Mouse (Mus musculus): ENCODE measurements at regions not wholly inside any gene's neighbourhood (a gene's known extent, or its start where the extent isn't known, plus 50 kb on each side); places are given as distances from the start of the nearest gene placed in this dataset.

- peaks cover 8% of the 10 kb centered on the region for H3K4me1 ChIP-seq (ENCODE audit: control insufficient read depth, insufficient read depth, low read length)
- H3K36me3 ChIP-seq (ENCODE audit: control insufficient read depth, insufficient read depth, low read length) = no peaks in the 10 kb centered on the region; the same call in none of the 2 replicates
- no peaks in the 10 kb centered on the region for H3K79me2 ChIP-seq (replicated peaks; ENCODE audit: control insufficient read depth, insufficient read depth, low read length)
- H3K27ac ChIP-seq = no peak overlapping the region
- DNase-seq = no peak
- TF ChIP-seq POLR2A (IDR thresholded peaks at IDR 0.05; ENCODE audit: insufficient read depth, low read depth, low read length) = no peak
- no peak for TF ChIP-seq CTCF (IDR thresholded peaks at IDR 0.05)
- TF ChIP-seq EP300 (IDR thresholded peaks at IDR 0.05; ENCODE audit: insufficient read depth, low read depth, low read length) = no peak
- no peak overlapping the region for H3K4me3 ChIP-seq
- WGBS = 78% methylated on average over 6 of the region's 6 CpGs
- no peak overlapping the region for H3K9ac ChIP-seq (ENCODE audit: low read depth, low read length)
- intact Hi-C loops (cut with DNase I) = no loop called here
- no peaks in the 10 kb centered on the region for H3K27me3 ChIP-seq (ENCODE audit: control insufficient read depth, insufficient read depth, low read length)
These were observed 158.0 kb upstream of the Cited2 start for GRCm38 (mm10) chr10:17564895-17565620.

GRCm38 (mm10) chr10:17566975-17567374 lies 156.0 kb upstream of the Cited2 start:
- no peaks in the 10 kb centered on the region; the same call in none of the 2 replicates for H3K36me3 ChIP-seq (ENCODE audit: control insufficient read depth, insufficient read depth, low read length)
- TF ChIP-seq POLR2A (IDR thresholded peaks at IDR 0.05; ENCODE audit: insufficient read depth, low read depth, low read length) = no peak
- no peak for TF ChIP-seq CTCF (IDR thresholded peaks at IDR 0.05)
- no peak for TF ChIP-seq EP300 (IDR thresholded peaks at IDR 0.05; ENCODE audit: insufficient read depth, low read depth, low read length)
- intact Hi-C loops (cut with DNase I) = no loop called here
- no peak overlapping the region for H3K9ac ChIP-seq (ENCODE audit: low read depth, low read length)
- H3K4me1 ChIP-seq (ENCODE audit: control insufficient read depth, insufficient read depth, low read length) = peaks cover 7% of the 10 kb centered on the region
- H3K27me3 ChIP-seq (ENCODE audit: control insufficient read depth, insufficient read depth, low read length) = no peaks in the 10 kb centered on the region
- WGBS = 81% methylated on average over 5 of the region's 5 CpGs
- H3K79me2 ChIP-seq (replicated peaks; ENCODE audit: control insufficient read depth, insufficient read depth, low read length) = no peaks in the 10 kb centered on the region
- no peak overlapping the region for H3K27ac ChIP-seq
- no peak for DNase-seq
- H3K4me3 ChIP-seq = no peak overlapping the region

- H3K4me1 ChIP-seq (ENCODE audit: control insufficient read depth, insufficient read depth, low read length) = peaks cover 7% of the 10 kb centered on the region
- WGBS = 71% methylated on average over 3 of the region's 3 CpGs
- intact Hi-C loops (cut with DNase I) = no loop called here
- no peak overlapping the region for H3K4me3 ChIP-seq
- no peak overlapping the region for H3K27ac ChIP-seq
- no peak overlapping the region for H3K9ac ChIP-seq (ENCODE audit: low read depth, low read length)
- TF ChIP-seq POLR2A (IDR thresholded peaks at IDR 0.05; ENCODE audit: insufficient read depth, low read depth, low read length) = no peak
- no peak for TF ChIP-seq CTCF (IDR thresholded peaks at IDR 0.05)
- TF ChIP-seq EP300 (IDR thresholded peaks at IDR 0.05; ENCODE audit: insufficient read depth, low read depth, low read length) = no peak
- H3K79me2 ChIP-seq (replicated peaks; ENCODE audit: control insufficient read depth, insufficient read depth, low read length) = no peaks in the 10 kb centered on the region
- DNase-seq = no peak
- H3K27me3 ChIP-seq (ENCODE audit: control insufficient read depth, insufficient read depth, low read length) = no peaks in the 10 kb centered on the region
- no peaks in the 10 kb centered on the region; the same call in none of the 2 replicates for H3K36me3 ChIP-seq (ENCODE audit: control insufficient read depth, insufficient read depth, low read length)
These were observed 155.4 kb upstream of the Cited2 start for GRCm38 (mm10) chr10:17567631-17568030.

GRCm38 (mm10) chr10:17569577-17570113 lies 153.4 kb upstream of the Cited2 start:
- intact Hi-C loops (cut with DNase I) = no loop called here
- no peaks in the 10 kb centered on the region for H3K36me3 ChIP-seq (ENCODE audit: control insufficient read depth, insufficient read depth, low read length)
- 88% methylated on average over 6 of the region's 6 CpGs for WGBS
- H3K9ac ChIP-seq (ENCODE audit: low read depth, low read length) = no peak overlapping the region
- no peak for DNase-seq
- peak overlapping the region; percentile 1; the same call in 1 of the 2 replicates for H3K27ac ChIP-seq
- H3K4me3 ChIP-seq = no peak overlapping the region
- H3K79me2 ChIP-seq (replicated peaks; ENCODE audit: control insufficient read depth, insufficient read depth, low read length) = no peaks in the 10 kb centered on the region
- TF ChIP-seq POLR2A (IDR thresholded peaks at IDR 0.05; ENCODE audit: insufficient read depth, low read depth, low read length) (no peak), CTCF (IDR thresholded peaks at IDR 0.05) (no peak), EP300 (IDR thresholded peaks at IDR 0.05; ENCODE audit: insufficient read depth, low read depth, low read length) (no peak)
- H3K27me3 ChIP-seq (ENCODE audit: control insufficient read depth, insufficient read depth, low read length) = no peaks in the 10 kb centered on the region
- no peaks in the 10 kb centered on the region for H3K4me1 ChIP-seq (ENCODE audit: control insufficient read depth, insufficient read depth, low read length)

GRCm38 (mm10) chr10:17574894-17575293 lies 148.1 kb upstream of the Cited2 start:
- TF ChIP-seq CTCF (IDR thresholded peaks at IDR 0.05) (no peak), POLR2A (IDR thresholded peaks at IDR 0.05; ENCODE audit: insufficient read depth, low read depth, low read length) (no peak), EP300 (IDR thresholded peaks at IDR 0.05; ENCODE audit: insufficient read depth, low read depth, low read length) (no peak)
- no peak overlapping the region for H3K27ac ChIP-seq
- 33% methylated on average over 3 of the region's 3 CpGs for WGBS
- H3K4me3 ChIP-seq = no peak overlapping the region
- intact Hi-C loops (cut with DNase I) = no loop called here
- no peaks in the 10 kb centered on the region for H3K27me3 ChIP-seq (ENCODE audit: control insufficient read depth, insufficient read depth, low read length)
- H3K4me1 ChIP-seq (ENCODE audit: control insufficient read depth, insufficient read depth, low read length) = peaks cover 5% of the 10 kb centered on the region
- no peak overlapping the region for H3K9ac ChIP-seq (ENCODE audit: low read depth, low read length)
- no peak for DNase-seq
- H3K79me2 ChIP-seq (replicated peaks; ENCODE audit: control insufficient read depth, insufficient read depth, low read length) = no peaks in the 10 kb centered on the region
- peaks cover 2% of the 10 kb centered on the region; the same call in 1 of the 2 replicates for H3K36me3 ChIP-seq (ENCODE audit: control insufficient read depth, insufficient read depth, low read length)

All from heart, adult 2 months (tissue).